Comparison of ENCODE assay signal across 19 mouse cellular contexts in genomic region chr3:15230204-15230603, GRCm38 (mm10).
DNase-seq lines count a peak whose midpoint lies in the region; ATAC-seq and TF ChIP-seq lines count a peak whose summit lies in the region.
"Had no signal": no experiment of that assay in that cellular context is flagged by ENCODE, and none has a peak within 500 bp of the region (broad histone marks: within the 10 kb centered on the region; RNA-seq: fewer than 3 reads in every experiment).

No protein-coding gene starts in this region.

- no peak for TF ChIP-seq CTCF in Patski (IDR thresholded peaks at IDR 0.05)

- no peaks in the 10 kb centered on the region for H3K27me3 ChIP-seq in Patski
- H3K27me3 ChIP-seq: embryonic facial prominence, embryonic 12.5 days; forebrain, embryonic 13.5 days; forebrain, embryonic 15.5 days had no signal

- POLR2A ChIA-PET in Patski (lab: Charles Lee) = no interaction called here

- H3K4me3 ChIP-seq in ES-E14 (ENCODE audit: insufficient read depth in 1 of 2, low read depth in 1 of 2, low read length in 2 of 2, poor library complexity in 1 of 2, severe bottlenecking in 1 of 2) = no peak overlapping the region
- H3K4me3 ChIP-seq: embryonic facial prominence, embryonic 10.5 days; embryonic facial prominence, embryonic 12.5 days; forebrain, embryonic 13.5 days; forebrain, embryonic 15.5 days had no signal

- CTCF ChIA-PET in Patski (lab: Charles Lee) = interaction anchor here (0.7 to 2.0 kb wide), 5 partner anchors 15 to 563 kb away, joined by 3 to 6 read pairs (median 5); no protein-coding TSS in a partner anchor

- in situ Hi-C loops in ES-E14 (cut with MboI; ENCODE audit: low sequenced_read_pairs in 2 of 2, unreplicated experiment in 2 of 2) = loop anchor here in 1 of 2 experiments (25.0 kb wide), 1 partner anchor 543 kb away; no protein-coding TSS in a partner anchor
- in situ Hi-C loops in Patski (cut with MboI; ENCODE audit: low pct_unique_long_range_greater_than_20kb) = loop anchor here (25.0 kb wide), 1 partner anchor 843 kb away; no protein-coding TSS in a partner anchor

- no peak overlapping the region for H3K9ac ChIP-seq in ES-E14 (ENCODE audit: insufficient read depth, low read depth, low read length, poor library complexity, severe bottlenecking)
- H3K9ac ChIP-seq: embryonic facial prominence, embryonic 12.5 days; forebrain, embryonic 13.5 days; forebrain, embryonic 15.5 days; forebrain, postnatal 0 days had no signal

- H3K27ac ChIP-seq in ES-E14 (ENCODE audit: insufficient read depth, low read depth, low read length, poor library complexity, severe bottlenecking) = no peak overlapping the region
- H3K27ac ChIP-seq: embryonic facial prominence, embryonic 12.5 days; forebrain, embryonic 13.5 days; forebrain, embryonic 15.5 days had no signal

- no peaks in the 10 kb centered on the region for H3K36me3 ChIP-seq in ES-E14 (ENCODE audit: control insufficient read depth, insufficient read depth, low read length, poor library complexity, severe bottlenecking)
- H3K36me3 ChIP-seq: embryonic facial prominence, embryonic 10.5 days; embryonic facial prominence, embryonic 12.5 days; forebrain, embryonic 15.5 days had no signal

- H3K9me3 ChIP-seq in ES-E14 (ENCODE audit: control insufficient read depth, insufficient read depth, low read depth, low read length) = no peaks in the 10 kb centered on the region
- H3K9me3 ChIP-seq: embryonic facial prominence, embryonic 10.5 days; embryonic facial prominence, embryonic 12.5 days; forebrain, embryonic 13.5 days; forebrain, embryonic 15.5 days had no signal

- DNase-seq in ES-E14 (ENCODE audit: low read depth, low spot score) = peak; percentile 29
- DNase-seq in Patski (ENCODE audit: low read depth, low spot score) = no peak
- peak; percentile 80 for DNase-seq in ZHBTc4 (ENCODE audit: low read depth, low spot score)
- no peak for DNase-seq in kidney, postnatal 36 days
- no peak for DNase-seq in adipocyte (ENCODE audit: low spot score)
- DNase-seq in left cerebral cortex, adult 9 months (ENCODE audit: low spot score in 2 of 2) = no peak
- DNase-seq: adrenal gland, adult 8-10 months; adrenal gland, postnatal 14 days; adrenal gland, postnatal 36 days; cerebellum, adult 11-12 months; cerebellum, adult 2 months; cerebellum, adult 9-10 months; cerebellum, postnatal 10 days; cerebellum, postnatal 25 days; forebrain, postnatal 0 days had no signal

- ATAC-seq in Patski = peak; percentile 9
- ATAC-seq: forebrain, embryonic 13.5 days; forebrain, embryonic 15.5 days; forebrain, postnatal 0 days had no signal

- peaks cover 0 to 3% of the 10 kb centered on the region in 2 experiments; a peak in 2 of 4 replicates for H3K4me1 ChIP-seq in ES-E14 (ENCODE audit: control insufficient read depth in 2 of 2, insufficient read depth in 2 of 2, low read length in 2 of 2, poor library complexity in 1 of 2)
- H3K4me1 ChIP-seq: embryonic facial prominence, embryonic 10.5 days; forebrain, embryonic 13.5 days; forebrain, embryonic 15.5 days had no signal

TF ChIP-seq in ES-E14, 5 proteins besides CTCF, POLR2A, EP300 and RAD21:
- TF ChIP-seq HCFC1 (IDR thresholded peaks at IDR 0.05; ENCODE audit: borderline replicate concordance, insufficient read depth, low read length) (no peak), MAFK (IDR thresholded peaks at IDR 0.05; ENCODE audit: insufficient read depth, low read depth, low read length) (no peak), ZNF384 (IDR thresholded peaks at IDR 0.05; ENCODE audit: low read depth, low read length) (no peak), ZC3H11A (IDR thresholded peaks at IDR 0.05; ENCODE audit: borderline replicate concordance, low read depth, low read length) (no peak)

Comparison
In these comparisons a context has a peak if more than half of its experiments do, and no peak if none do; other contexts are left out.
1. DNase-seq: peak in ES-E14 (single experiment) and ZHBTc4 (single experiment); none in Patski (single experiment), kidney, postnatal 36 days (0 of 2), adipocyte (single experiment) and left cerebral cortex, adult 9 months (0 of 2).